Mouse (Mus musculus) gastrocnemius, postnatal 4 days (tissue): ENCODE data around the gene Hes1. TPM values are rescaled to one million over a fixed set of nuclear protein-coding genes. Genes with fewer than 3 reads are reported as not detected.

Experiments used
- DNase-seq, 2 experiments: peaks; one replicate each; pipeline ENCODE4 v3.0.0; 2021 to 2022; ENCODE audit warnings: low spot score in 2 of 2, mixed read lengths in 2 of 2
- total RNA-seq, 2 experiments: library from RNA; stranded (reverse); gene quantifications; 2 replicates each; pipeline ENCODE4 v1.2.3; 2021

The Hes1 gene
- total RNA-seq, 2 experiments from 2014 or later, result 29.5 to 30.0 TPM

GRCm38 (mm10) chr16:30113170-30113569 is 49.0 kb downstream of the Hes1 start:
- DNase-seq, result no peak

GRCm38 (mm10) chr16:30113800-30114199 is 49.6 kb downstream of the Hes1 start:
- DNase-seq, result no peak

- DNase-seq, result no peak
Measured at GRCm38 (mm10) chr16:30114451-30114850, 50.3 kb downstream of the Hes1 start.

Other genes starting within 250 kb of the Hes1 start
- under 1 TPM; 0.12 to 0.36 TPM for gene Cpn2, start 203.1 kb downstream of the Hes1 start, total RNA-seq
- gene Lrrc15, start 218.9 kb downstream of the Hes1 start, total RNA-seq, result 1 to 10 TPM; 2.3 to 2.8 TPM
- under 1 TPM; 0.36 to 0.49 TPM for gene Gp5, start 246.4 kb downstream of the Hes1 start, total RNA-seq